Mouse (Mus musculus) megakaryocyte-erythroid progenitor cell, adult 5-6 weeks (primary cell): Measurements from ENCODE around the gene Sik1. TPM values are rescaled to one million over a fixed set of nuclear protein-coding genes. Genes with fewer than 3 reads are reported as not detected.
A peak's percentile ranks its signal among the peaks of the same experiment; 100 is the strongest.

Experiments used
- ATAC-seq: replicated peaks from 2 replicates; pipeline ENCODE4 v1.8.0; 2016; ENCODE audit warnings: mild to moderate bottlenecking, inconsistent platforms; ENCODE audit not compliant: severe bottlenecking, poor library complexity, low FRiP score, low TSS enrichment
- total RNA-seq, 2 experiments: library from RNA; stranded (forward) in 1 of 2; stranded (reverse) in 1 of 2; fragments of 200-1000, 215-1000 nt in 1 of 2; fragments of >200 nt in 1 of 2; fragmentation: Nextera tagmentation in 1 of 2; gene quantifications; 2 replicates each; pipeline ENCODE4 v1.2.3; 2014 to 2017

Gene Sik1
- total RNA-seq, 2 experiments from 2014 or later: 4.1 to 14.4 TPM

DNA sequence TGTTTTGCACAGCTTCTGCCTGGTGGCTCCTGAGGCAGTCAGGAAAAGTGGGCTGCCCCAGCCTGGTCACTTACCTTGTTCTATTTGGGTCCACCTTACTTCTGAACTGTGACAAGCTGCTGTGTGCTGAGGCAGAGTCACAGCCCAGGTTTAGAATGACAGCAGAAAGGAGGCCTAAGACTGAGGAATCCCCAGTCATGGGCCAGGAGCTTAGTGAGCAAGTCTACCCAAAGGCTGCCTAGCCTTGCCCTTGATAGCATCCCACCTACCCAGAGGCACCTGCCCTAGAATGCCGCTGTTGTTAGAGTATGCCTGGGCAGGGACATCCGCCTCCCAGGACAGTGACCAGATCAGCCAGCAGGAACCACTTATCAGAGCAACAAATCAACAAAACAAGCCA is 3.2 kb upstream of the Sik1 start:
- no peak for ATAC-seq

DNA sequence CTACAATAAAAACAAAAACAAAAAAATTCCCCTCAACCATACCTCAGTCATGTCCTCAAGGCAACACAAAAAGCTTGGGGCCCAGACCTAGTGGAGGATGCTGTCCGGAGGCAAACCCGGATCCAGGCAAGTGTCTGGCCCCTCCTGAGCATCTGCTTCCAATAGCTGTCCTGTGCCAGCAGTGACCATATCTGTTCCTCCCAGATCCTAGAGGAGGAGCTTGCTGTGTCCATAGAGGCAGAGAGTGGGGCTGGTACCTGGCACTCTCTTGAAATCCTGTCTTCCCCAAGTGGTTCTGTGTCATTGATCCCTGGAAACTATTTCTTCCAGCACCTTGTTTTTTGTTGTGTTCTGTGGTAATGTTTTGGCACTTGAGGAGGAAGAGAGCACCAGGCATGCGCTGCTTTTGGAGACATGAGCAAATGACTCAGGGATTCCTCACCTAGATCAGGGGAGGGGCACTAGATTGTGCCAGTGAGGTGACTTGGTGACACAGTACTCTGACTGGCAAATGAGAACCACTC is 2.4 kb upstream of the Sik1 start:
- no peak for ATAC-seq

DNA sequence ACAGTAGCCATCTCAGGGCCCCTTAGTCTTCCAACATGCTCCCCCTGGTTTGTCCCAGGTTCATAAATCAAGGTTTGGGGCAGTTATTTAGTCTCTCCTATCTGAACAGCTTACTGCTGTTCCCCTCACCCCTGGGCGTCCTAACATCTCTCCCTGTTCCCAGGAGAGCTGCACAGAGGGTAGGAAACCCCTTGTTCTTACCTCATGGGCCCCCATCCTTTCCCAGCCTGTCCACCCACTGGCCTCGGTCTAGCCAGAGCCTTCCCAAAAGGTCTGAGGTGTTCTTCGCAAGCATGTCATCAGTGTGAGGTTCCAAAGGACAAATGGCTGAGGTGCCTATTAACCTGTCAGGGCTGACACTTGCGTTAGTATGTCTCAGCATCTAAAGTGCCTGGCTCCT is 1.6 kb upstream of the Sik1 start:
- no peak for ATAC-seq

DNA sequence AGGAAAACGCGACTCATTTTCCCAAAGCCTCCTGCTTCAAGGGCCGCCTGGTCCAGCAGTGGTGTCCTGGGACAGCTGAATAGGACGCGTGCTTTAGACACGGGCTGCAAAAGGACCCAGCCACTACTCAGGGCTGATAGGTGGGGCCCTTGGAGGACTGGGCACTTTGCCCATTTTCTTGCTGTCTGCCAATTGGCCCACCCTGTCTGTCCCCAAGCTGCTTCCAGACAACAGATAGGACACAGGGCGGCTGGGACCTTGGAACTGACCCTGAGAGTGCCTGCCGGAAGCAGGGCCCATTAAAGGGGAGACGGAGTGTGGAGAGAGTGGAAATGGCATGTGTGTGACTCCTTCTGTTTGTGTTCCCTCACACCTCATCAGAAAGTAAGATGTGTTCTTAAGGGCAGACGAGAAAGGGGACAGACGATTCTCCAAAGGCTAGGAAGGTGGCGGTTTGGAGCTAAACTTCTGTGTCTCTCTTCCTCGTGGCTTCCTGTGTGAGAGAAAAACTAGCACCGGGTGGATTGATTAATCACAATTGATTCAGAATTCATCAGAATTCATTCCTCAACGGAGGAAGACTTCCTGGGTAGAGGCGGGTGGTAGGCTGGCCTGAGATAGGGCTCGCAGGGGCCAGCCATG is 1.0 kb upstream of the Sik1 start:
- ATAC-seq: peak; percentile 77

DNA sequence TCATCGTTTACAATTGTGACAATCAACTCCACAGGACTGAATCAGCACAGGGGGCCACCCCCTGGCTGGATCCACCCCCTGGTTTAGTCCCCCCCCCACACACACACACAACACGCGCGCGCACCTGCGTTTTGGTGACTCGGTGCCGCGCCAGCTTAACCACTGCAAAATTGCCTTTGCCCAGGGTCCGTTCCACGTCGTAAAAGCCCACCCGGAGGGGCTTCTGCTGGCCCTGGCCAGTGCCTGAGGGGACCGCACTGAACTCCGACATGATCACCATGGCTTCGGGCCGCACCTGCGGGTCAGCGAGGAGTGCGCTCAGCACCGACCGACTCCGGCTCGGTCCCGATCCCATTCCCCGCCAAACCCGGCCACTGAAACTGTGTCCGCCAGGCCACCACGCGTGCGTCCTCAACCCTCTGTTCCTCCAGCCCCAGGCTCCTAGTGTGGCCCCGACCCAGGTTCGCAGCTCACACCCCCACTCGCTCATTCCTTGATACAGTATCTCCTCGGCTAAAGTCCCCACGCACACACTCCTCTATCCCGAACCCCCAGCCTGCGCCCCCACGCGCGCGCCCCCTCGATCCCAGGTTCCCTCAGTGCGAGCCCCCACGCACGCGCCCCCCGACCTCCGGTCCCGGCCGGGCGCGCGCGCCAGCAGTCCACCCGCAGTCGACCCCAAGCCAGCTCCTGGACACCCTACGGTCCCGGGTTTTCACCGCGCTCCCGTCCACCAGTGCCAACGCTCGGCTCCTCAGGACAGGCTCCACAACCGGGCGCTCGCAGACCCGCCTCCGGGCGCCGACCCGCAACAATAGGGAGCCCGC is 621 bp downstream of the Sik1 start:
- ATAC-seq: no peak

DNA sequence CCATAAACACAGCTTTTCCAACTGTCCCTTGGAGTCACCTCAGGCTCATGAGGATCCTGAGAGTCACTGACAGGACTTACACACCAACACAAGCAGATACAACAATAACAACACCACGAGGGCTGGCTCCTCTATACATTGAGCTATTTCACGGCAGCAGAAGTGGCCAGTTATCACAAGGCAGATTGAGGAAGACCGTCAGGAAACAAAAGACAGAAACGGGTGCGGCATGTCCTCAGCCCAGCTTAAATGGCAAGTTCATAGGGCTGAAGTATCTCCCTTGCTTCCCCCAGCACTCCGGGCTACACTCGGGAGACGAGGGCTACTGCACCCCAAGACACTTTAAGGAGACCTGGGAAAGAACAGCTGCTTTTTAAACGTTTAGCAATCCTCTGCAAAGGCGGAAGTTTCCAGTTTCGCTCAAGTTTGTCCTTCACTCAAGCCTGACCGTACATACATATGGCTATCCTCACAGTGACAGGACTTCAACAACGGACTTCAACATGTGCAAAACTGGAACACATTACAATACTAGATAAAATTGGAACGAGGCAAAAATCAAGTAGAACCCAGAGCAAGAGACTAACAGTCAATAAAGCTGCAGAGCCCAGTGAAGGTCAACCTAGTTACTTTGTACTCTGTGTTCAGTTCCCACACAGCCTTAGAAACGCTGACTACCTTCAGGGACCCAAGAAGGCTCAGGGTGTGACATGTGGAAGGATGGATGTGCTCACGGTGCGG is 2.0 kb downstream of the Sik1 start:
- ATAC-seq: no peak

DNA sequence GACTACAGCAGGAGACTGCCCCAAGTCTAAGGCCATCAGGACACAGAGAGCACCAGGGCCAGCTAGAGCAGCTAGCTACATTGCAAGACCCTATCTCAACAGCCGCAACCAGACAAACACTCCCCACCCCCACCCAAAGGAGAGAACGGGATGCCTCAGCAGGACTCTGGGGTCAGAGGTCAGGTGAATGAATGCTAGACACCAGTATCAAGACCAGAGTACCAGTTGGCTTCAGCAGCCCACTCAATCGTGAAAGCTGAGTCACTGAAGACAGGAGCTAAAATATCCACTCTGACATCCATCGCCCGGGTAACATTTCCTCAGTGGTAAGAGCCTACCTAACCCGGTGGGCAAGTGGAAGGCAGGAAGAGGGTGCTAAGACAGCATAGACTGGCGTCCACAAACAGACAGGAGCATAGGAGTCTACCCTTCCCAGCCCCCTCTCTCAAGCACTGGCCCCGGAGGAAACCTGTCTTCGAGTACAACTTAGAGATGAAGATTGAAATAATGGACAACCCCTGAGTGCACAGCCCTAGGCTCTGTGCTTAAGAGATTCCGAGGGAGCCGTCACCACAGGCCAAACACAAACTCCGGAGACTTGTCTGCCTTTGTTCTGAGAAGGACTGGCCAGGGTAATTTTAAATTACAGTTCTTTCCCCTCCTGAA is 2.7 kb downstream of the Sik1 start:
- ATAC-seq: no peak

DNA sequence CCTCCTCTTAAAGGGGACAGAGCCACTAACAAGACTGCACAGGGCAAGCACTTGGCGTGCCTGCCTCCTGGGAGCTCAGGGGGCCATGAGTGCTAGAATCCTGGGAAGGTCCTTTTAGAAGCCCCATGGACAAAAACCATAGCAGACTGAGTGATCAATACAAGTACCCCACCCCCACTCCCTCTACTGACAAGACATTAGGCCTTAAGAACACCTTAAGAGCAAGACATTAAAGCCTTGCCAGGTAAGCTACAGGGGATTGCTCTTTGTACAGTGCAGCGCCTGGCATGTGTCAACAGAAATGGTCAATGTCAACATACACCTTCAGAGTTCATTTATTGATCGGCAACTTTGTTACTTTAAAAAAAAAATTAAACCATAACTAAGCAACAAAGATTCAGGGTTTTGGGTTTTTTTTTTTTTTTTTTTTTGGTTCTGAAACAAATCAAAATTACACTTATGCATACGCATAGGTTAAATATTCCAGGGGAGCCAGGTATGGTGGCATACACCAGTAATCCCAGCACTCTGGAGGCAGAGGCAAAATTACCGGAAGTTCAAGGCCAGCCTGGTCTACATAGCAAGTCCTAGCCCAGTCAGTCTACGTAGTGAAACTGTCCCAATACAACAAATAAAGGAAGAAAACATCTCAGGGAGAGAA is 3.7 kb downstream of the Sik1 start:
- ATAC-seq: no peak

DNA sequence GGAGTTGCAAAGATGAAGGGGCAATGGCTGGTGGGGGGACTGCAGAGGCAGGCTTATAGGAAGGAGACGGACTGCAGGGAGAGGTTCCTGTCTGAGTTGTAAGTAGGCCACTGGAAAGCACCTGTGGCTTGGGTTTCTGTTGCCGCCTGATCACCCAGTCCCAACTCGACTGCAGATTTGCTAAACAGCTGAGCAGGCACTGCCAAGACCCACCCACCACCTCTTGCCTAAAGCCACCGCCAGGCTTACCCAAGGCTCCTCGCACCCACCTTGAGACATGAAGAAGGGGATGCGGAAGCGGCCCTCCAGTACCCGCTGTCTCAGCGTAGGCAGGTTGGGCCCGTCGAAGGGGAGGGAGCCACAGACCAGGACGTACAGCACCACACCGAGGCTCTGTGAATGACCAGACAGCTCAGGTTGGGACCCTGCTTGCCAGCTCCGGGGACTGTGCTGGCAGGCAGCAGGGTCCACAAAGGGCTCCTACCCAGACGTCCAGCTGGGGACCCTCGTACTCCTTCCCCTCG is 5.1 kb downstream of the Sik1 start:
- no peak for ATAC-seq

DNA sequence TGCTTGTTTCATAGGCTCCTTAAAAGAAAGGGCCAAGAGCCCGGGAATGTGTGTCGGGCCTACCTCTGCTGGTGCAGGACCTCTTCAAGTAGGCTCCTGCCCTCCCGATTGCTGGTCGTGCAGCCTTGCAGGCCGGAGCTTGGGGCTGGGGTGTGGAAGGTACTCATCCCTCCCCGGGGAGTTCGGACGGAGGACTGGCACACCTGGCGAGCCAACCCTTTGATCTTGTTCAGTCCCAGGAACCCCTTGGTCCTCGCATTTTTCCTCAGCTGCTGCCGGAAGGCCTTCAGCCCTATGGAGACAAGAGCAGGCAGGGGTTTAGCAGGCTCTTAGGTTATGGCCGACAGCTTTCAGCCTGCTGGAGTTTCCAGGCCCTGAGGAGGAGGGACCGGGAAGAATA is 8.6 kb downstream of the Sik1 start:
- ATAC-seq: no peak

DNA sequence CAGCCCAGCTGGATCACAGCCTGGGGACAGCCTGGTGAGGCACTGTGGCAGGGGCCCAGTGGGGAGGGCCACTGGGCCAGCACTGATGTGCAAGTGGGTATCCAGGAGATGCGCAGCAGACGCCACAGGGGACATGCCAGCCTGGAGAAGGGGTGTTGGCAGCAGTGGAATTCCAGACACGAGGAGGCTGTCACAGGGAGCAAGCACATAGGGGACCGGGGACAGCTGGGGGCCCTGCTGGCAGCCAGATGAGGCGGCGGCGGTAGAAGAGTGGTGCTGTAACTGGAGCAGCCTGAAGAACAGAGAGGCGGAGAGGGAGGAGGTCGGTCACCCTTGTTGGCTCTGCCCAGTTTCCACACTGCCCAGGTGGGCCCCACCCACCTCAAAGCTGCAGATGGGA is 9.3 kb downstream of the Sik1 start:
- no peak for ATAC-seq

DNA sequence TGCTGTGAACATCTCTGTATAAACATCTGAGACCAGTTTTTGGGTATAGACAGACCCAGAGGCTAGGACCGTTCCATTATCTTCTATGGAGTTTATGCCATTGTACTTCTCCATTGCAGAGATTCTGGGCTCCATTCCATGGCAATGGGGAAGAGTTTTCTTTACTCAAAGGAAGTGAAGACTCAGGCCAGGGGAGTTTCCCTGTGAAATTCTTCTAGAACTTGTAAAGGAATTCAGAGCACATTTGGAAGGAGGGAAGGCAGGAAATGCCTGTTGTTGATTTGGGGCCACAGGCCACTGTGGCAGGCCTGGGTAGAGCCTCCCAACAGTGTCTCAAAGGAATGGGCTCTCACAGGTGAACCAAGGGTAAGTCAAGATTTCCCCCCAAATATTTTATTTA is 11.7 kb downstream of the Sik1 start:
- no peak for ATAC-seq

DNA sequence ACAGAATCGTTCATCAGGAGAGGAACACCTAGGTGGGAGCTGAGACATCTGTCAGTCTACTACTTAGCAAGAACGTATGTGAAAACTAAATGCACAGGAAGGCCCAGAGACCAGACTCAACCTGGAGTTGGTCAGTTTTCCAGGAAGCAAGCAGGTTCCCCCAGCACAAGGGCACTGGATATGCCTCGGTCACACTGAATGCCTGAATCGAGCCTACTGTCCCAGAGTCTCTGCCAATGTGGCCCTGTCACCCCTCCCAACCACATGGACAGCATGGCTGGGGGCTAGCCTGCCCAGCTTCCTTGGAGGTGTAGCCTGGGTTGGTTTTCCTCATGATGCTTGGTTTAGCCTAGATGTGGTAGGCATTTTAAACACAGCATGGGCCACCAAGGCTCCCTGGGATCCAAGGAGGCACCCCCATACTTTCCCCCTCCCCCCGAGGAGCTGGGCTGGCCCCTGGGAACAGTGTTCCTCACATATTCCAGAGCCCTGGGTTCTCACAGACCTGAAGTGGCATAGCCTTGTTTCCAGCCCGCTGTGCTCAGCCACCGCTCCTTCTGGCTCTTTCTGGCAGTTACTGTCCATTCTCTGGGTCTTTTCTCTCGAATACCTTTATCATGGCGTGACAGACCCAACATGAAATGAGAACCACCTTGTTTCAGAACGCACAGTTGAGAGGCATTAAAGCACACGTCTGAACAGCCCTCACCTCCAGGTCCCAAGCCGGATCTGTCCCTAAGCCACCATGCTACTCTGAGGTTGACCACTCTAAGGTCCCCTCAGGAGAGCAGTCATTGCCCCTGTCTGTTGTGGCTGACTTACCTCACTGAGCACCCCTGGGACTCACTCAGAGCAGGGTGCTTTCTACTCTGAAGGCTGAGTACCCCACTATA is 12.4 kb downstream of the Sik1 start:
- no peak for ATAC-seq

DNA sequence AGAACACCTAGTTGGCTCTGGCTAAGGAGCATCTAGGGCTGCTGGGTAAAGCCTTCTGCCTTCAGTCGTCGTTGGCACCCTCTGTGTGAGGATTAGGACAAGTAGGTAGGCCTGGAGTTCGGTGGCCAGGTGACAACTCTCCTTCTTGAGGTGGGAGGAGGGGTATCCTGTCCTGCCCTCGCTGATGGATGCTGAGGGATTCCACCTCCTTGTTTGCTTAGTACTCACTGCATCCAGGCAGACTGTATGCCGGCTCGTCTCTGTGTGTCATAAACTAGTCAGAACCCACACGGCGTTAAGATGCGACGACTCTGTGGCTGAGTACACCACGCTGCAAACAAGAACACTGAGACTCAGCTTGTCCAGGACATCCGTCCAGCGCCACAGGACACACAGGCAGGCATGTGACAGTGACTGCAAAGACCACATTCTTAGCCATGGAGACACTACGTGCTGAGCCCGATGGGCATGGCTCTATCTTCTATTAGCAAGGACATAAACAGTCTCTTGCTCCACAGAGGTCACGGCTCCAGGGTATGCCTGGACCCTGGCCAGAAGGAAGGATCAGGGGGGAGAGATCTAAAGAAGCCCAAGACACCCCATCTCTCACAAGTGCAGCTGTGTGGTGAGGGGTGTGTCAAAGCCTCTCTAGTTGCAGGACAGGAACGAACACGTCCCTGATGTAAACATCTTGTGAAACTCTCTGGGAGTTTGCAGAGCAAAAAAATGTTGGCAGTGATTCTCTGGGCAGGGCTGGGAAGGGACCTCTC is 13.6 kb downstream of the Sik1 start:
- no peak for ATAC-seq

DNA sequence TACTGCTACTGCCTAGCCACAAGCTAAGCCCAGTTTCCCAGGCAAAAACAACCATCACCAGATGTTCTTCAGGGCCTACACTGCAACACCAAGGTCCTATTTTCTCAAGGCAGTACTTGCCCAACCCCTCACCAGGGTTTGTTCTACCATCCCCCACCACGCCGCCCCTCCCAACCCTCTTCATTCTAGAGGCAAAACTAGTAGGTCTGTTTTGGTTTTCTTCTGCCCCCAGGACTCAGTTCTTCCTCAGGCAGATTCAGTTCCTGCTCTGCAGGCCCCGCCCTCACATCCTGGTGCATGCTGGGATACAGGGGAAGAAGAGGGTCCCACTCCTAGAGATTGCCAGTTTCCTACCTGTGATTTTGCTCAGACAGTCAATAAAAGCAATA is 14.2 kb downstream of the Sik1 start:
- no peak for ATAC-seq

DNA sequence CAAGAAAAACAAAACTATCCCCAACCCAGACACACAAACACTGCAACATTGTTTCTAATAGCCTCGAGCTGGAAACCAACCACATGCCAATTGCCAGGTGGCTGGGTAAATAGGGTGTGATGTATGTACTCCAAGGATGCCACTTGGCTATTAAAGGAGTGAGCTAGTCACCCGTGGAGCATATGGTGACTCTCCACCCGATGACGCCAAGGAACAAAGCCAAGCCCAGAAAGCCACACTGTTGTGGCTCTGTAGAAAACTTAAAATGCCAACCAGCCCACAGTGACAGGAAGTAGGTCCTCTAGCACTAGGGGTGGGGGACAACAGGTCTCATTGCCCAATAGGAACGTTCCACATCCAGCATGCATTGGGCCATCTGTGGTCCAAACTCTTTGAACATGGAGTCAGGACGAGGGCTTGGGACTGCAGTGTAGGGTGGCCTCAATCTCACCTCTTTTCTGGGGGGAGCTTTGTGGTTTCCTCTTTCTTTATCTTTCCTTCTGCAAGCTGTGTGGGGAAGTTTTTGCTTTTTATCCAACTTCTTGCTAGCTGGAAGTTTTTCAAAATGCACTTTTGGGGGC is 15.1 kb downstream of the Sik1 start:
- ATAC-seq: peak; percentile 30; the same call in 1 of the 2 replicates

DNA sequence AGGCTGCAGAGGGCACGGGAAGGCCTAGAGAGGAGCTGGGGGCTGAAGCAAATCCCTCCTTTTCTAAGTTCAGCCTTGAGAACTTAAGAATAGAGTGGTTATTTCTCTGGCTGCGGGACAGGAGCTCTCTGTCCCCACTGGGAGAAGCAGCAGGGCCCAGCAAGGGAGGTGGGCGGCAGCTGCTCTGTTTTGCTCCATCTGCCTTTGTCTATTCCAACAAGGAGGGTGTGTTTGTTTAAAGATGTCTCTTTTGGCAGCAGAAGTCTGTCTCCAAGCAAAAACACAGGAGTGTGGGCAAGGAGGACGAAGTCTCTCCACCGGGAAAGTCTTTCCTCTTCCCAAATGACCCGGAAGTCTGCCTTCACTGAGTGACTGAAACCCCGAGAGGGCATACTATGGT is 18.8 kb downstream of the Sik1 start:
- no peak for ATAC-seq
